Mouse (Mus musculus) MEL (cell line): ENCODE data around the gene Tnfrsf13b.

ENCODE experiments used
- CTCF ChIP-seq, 3 experiments: IDR thresholded peaks in 2 of 3; conservative IDR thresholded peaks in 1 of 3; 2 replicates each; pipeline ENCODE4 v1.5.1; 2011 to 2012; ENCODE audit warnings: low read length in 3 of 3, low read depth in 2 of 3, mild to moderate bottlenecking in 2 of 3, improper control_type of control experiment in 1 of 3, inconsistent platforms in 1 of 3, mixed read lengths in 1 of 3, moderate library complexity in 1 of 3; ENCODE audit not compliant: control insufficient read depth in 1 of 3, insufficient read depth in 1 of 3, poor library complexity in 1 of 3, severe bottlenecking in 1 of 3
- EP300 ChIP-seq, 2 experiments: IDR thresholded peaks; 2 replicates each; pipeline ENCODE4 v1.6.1; 2011; ENCODE audit warnings: improper control_type of control experiment in 2 of 2, low read length in 2 of 2, low read depth in 1 of 2, mild to moderate bottlenecking in 1 of 2
- GABPA ChIP-seq: IDR thresholded peaks from 2 replicates; pipeline ENCODE4 v1.6.1; 2012; ENCODE audit warnings: low read depth, mild to moderate bottlenecking, inconsistent platforms, low read length, improper control_type of control experiment, moderate library complexity
- HCFC1 ChIP-seq: IDR thresholded peaks from 2 replicates; pipeline ENCODE4 v1.6.1; 2012; ENCODE audit warnings: low read depth, mild to moderate bottlenecking, inconsistent platforms, low read length, improper control_type of control experiment, moderate library complexity
- MAX ChIP-seq: IDR thresholded peaks from 2 replicates; pipeline ENCODE4 v1.6.1; 2011; ENCODE audit warnings: low read length, improper control_type of control experiment
- POLR2A ChIP-seq, 2 experiments: IDR thresholded peaks; 2 replicates each; pipeline ENCODE4 v1.6.1; 2011 to 2012; ENCODE audit warnings: low read length in 2 of 2, mild to moderate bottlenecking in 2 of 2, control low read depth in 1 of 2, improper control_type of control experiment in 1 of 2, low read depth in 1 of 2, moderate library complexity in 1 of 2; ENCODE audit not compliant: control insufficient read depth in 1 of 2, insufficient read depth in 1 of 2, poor library complexity in 1 of 2
- RAD21 ChIP-seq: IDR thresholded peaks from 2 replicates; pipeline ENCODE4 v1.6.1; 2011; ENCODE audit warnings: mild to moderate bottlenecking, low read depth, low read length, improper control_type of control experiment
- SMC3 ChIP-seq: IDR thresholded peaks from 2 replicates; pipeline ENCODE4 v1.6.1; 2011; ENCODE audit warnings: low read depth, low read length, improper control_type of control experiment
- USF1 ChIP-seq: IDR thresholded peaks from 2 replicates; pipeline ENCODE4 v1.6.1; 2014; ENCODE audit warnings: low read depth, mild to moderate bottlenecking, inconsistent platforms, low read length, improper control_type of control experiment, moderate library complexity
- ZMIZ1 ChIP-seq: IDR thresholded peaks from 2 replicates; pipeline ENCODE4 v1.6.1; 2012; ENCODE audit warnings: low read depth, mild to moderate bottlenecking, inconsistent platforms, low read length, improper control_type of control experiment, moderate library complexity

DNA sequence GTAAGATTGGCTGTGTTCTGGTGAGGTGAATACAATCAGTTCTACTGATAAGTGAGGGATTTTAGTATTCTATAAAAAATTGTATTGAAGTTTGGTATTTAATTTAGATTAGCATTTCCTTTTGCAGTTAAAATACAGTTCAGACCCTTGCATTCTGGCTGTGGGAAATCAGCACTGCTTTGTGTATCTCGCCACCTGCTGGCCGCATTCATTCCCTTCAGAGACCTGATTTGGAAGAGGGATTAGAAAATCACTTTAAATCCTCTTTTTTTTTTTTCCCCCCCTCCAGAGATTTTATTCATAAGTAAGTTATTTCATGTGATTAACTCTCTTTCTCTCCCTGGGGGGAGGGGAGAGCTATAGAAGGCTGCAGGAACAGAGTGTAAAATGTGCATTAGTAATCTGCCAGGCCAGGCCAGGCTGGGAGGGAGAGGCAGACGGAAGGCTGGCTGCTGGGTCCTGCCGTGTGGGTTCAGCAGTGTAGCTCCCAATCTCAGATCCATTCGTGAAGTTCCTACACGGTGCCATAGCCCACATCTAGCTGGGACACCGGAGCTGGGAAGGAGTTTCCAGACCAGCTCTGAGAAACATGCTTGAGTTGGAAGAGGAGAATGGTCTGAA, 34.8 kb upstream of the Tnfrsf13b start:
- TF ChIP-seq CTCF (IDR thresholded peaks at IDR 0.05 in 2 of 3, conservative IDR thresholded peaks at IDR 0.05 in 1 of 3; ENCODE audit: control insufficient read depth in 1 of 3, insufficient read depth in 1 of 3, low read depth in 2 of 3, low read length in 3 of 3, poor library complexity in 1 of 3, severe bottlenecking in 1 of 3): peak; percentile 66 to 94 (median 92)
- no peak for TF ChIP-seq GABPA
- no peak for TF ChIP-seq POLR2A (IDR thresholded peaks at IDR 0.05; ENCODE audit: control insufficient read depth in 1 of 2, insufficient read depth in 1 of 2, low read depth in 1 of 2, low read length in 2 of 2, poor library complexity in 1 of 2)
- TF ChIP-seq RAD21: no peak; the same call in none of the 2 replicates
- TF ChIP-seq USF1: no peak
- no peak for TF ChIP-seq HCFC1
- no peak for TF ChIP-seq EP300 (IDR thresholded peaks at IDR 0.05; ENCODE audit: low read depth in 1 of 2, low read length in 2 of 2)
- TF ChIP-seq SMC3: peak; percentile 95
- TF ChIP-seq ZMIZ1: no peak
- TF ChIP-seq MAX: no peak
